Mouse (Mus musculus): ENCODE data around the gene Tmem214. TPM values are rescaled to one million over a fixed set of nuclear protein-coding genes. Genes with fewer than 3 reads are reported as not detected.

The Tmem214 gene
- polyA plus RNA-seq, 1 experiment: 60.3 TPM

GRCm38 (mm10) chr5:30922581-30923041, 54.8 kb downstream of the Tmem214 start:
- Histone ChIP-seq H3K4me1 (ENCODE audit: control insufficient read depth, insufficient read depth, insufficient read length) (peaks cover 3% of the 10 kb centered on the region; the same call in 1 of the 2 replicates), H3K36me3 (ENCODE audit: control insufficient read depth, insufficient read depth, low read length) (no peaks in the 10 kb centered on the region), H3K4me3 (ENCODE audit: extremely low read depth, insufficient read depth, insufficient read length) (no peak overlapping the region), H3K27me3 (ENCODE audit: control insufficient read depth, insufficient read depth, low read length) (no peaks in the 10 kb centered on the region), H3K27ac (ENCODE audit: insufficient read depth, low read length) (no peak overlapping the region)
- 81% methylated on average over 10 of the region's 10 CpGs for WGBS
- TF ChIP-seq CTCF (IDR thresholded peaks at IDR 0.05; ENCODE audit: extremely low read depth, insufficient read depth, insufficient read length, insufficient replicate concordance): no peak
- TF ChIP-seq POLR2A (IDR thresholded peaks at IDR 0.05; ENCODE audit: low read depth, low read length): no peak
- no peak for DNase-seq (ENCODE audit: low read depth in 1 of 2, low spot score in 2 of 2)

- peaks cover 3% of the 10 kb centered on the region; the same call in 1 of the 2 replicates for H3K4me1 ChIP-seq (ENCODE audit: control insufficient read depth, insufficient read depth, insufficient read length)
- no peaks in the 10 kb centered on the region for H3K27me3 ChIP-seq (ENCODE audit: control insufficient read depth, insufficient read depth, low read length)
- H3K4me3 ChIP-seq (ENCODE audit: extremely low read depth, insufficient read depth, insufficient read length): no peak overlapping the region
- no peak for TF ChIP-seq POLR2A (IDR thresholded peaks at IDR 0.05; ENCODE audit: low read depth, low read length)
- TF ChIP-seq CTCF (IDR thresholded peaks at IDR 0.05; ENCODE audit: extremely low read depth, insufficient read depth, insufficient read length, insufficient replicate concordance): no peak
- H3K36me3 ChIP-seq (ENCODE audit: control insufficient read depth, insufficient read depth, low read length): no peaks in the 10 kb centered on the region
- H3K27ac ChIP-seq (ENCODE audit: insufficient read depth, low read length): no peak overlapping the region
- 76% methylated on average over 6 of the region's 6 CpGs for WGBS
- DNase-seq (ENCODE audit: low read depth in 1 of 2, low spot score in 2 of 2): no peak
These were observed 55.3 kb downstream of the Tmem214 start for GRCm38 (mm10) chr5:30923119-30923518.

GRCm38 (mm10) chr5:30924614-30925013, 56.8 kb downstream of the Tmem214 start:
- 85% methylated on average over 8 of the region's 8 CpGs for WGBS
- Histone ChIP-seq H3K27ac (ENCODE audit: insufficient read depth, low read length) (no peak overlapping the region), H3K36me3 (ENCODE audit: control insufficient read depth, insufficient read depth, low read length) (no peaks in the 10 kb centered on the region)

DNA sequence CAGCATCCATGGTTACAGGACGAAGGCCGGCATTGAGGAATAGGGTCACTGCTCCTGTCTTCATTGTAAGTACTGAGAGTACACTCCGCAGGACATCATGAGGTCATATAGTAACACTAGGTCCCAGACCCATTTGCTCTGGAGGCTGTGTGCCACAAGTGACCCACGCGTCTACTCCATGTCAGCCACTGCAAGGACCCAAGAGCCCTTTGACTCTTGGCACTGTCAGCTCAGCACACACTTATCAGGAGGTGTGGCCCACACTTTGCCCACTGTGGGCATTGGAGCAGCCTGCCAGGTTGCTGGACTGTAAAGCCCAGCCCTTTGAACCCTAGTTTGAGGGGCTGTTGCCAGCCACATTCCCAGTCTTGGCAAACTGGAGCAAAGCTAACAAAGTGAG, 57.4 kb downstream of the Tmem214 start:
- no peaks in the 10 kb centered on the region for H3K36me3 ChIP-seq (ENCODE audit: control insufficient read depth, insufficient read depth, low read length)
- no peak for DNase-seq (ENCODE audit: low read depth in 1 of 2, low spot score in 2 of 2)
- TF ChIP-seq POLR2A (IDR thresholded peaks at IDR 0.05; ENCODE audit: low read depth, low read length) (no peak), CTCF (IDR thresholded peaks at IDR 0.05; ENCODE audit: extremely low read depth, insufficient read depth, insufficient read length, insufficient replicate concordance) (no peak)
- H3K27ac ChIP-seq (ENCODE audit: insufficient read depth, low read length): no peak overlapping the region
- H3K4me1 ChIP-seq (ENCODE audit: control insufficient read depth, insufficient read depth, insufficient read length): peaks cover 3% of the 10 kb centered on the region; the same call in 1 of the 2 replicates
- no peak overlapping the region for H3K4me3 ChIP-seq (ENCODE audit: extremely low read depth, insufficient read depth, insufficient read length)
- WGBS: 97% methylated on average over 5 of the region's 5 CpGs
- H3K27me3 ChIP-seq (ENCODE audit: control insufficient read depth, insufficient read depth, low read length): no peaks in the 10 kb centered on the region

More at GRCm38 (mm10) chr5:30924614-30925013, 56.8 kb downstream of the Tmem214 start:
- no peak for DNase-seq (ENCODE audit: low read depth in 1 of 2, low spot score in 2 of 2)
- Histone ChIP-seq H3K4me1 (ENCODE audit: control insufficient read depth, insufficient read depth, insufficient read length) (peaks cover 3% of the 10 kb centered on the region; the same call in 1 of the 2 replicates), H3K4me3 (ENCODE audit: extremely low read depth, insufficient read depth, insufficient read length) (no peak overlapping the region), H3K27me3 (ENCODE audit: control insufficient read depth, insufficient read depth, low read length) (no peaks in the 10 kb centered on the region)
- TF ChIP-seq CTCF (IDR thresholded peaks at IDR 0.05; ENCODE audit: extremely low read depth, insufficient read depth, insufficient read length, insufficient replicate concordance): no peak
- no peak for TF ChIP-seq POLR2A (IDR thresholded peaks at IDR 0.05; ENCODE audit: low read depth, low read length)

DNA sequence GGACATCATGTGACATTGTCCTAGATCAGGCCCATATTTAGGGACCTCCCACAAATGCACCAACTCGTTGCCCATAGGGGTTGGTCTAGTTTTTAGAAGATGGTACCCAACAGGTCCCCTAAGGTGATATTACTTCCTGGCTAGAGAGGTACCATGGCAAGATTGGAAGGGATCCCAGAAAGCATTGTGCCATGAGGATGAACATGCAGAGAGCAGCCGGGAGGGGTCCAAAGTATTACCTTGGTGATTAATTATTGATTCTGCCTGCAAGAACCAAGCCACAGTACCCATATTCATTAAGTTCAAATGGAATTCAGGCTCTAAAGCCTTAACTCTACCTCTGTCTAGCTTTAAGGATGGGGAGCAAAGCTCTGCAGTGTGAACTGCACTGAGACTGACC, 58.3 kb downstream of the Tmem214 start:
- H3K36me3 ChIP-seq (ENCODE audit: control insufficient read depth, insufficient read depth, low read length): no peaks in the 10 kb centered on the region
- H3K4me1 ChIP-seq (ENCODE audit: control insufficient read depth, insufficient read depth, insufficient read length): peaks cover 3% of the 10 kb centered on the region; the same call in 1 of the 2 replicates
- 89% methylated on average over 2 of the region's 2 CpGs for WGBS
- DNase-seq (ENCODE audit: low read depth in 1 of 2, low spot score in 2 of 2): no peak
- H3K27me3 ChIP-seq (ENCODE audit: control insufficient read depth, insufficient read depth, low read length): no peaks in the 10 kb centered on the region
- H3K27ac ChIP-seq (ENCODE audit: insufficient read depth, low read length): no peak overlapping the region
- TF ChIP-seq CTCF (IDR thresholded peaks at IDR 0.05; ENCODE audit: extremely low read depth, insufficient read depth, insufficient read length, insufficient replicate concordance): no peak
- no peak for TF ChIP-seq POLR2A (IDR thresholded peaks at IDR 0.05; ENCODE audit: low read depth, low read length)
- no peak overlapping the region for H3K4me3 ChIP-seq (ENCODE audit: extremely low read depth, insufficient read depth, insufficient read length)

DNA sequence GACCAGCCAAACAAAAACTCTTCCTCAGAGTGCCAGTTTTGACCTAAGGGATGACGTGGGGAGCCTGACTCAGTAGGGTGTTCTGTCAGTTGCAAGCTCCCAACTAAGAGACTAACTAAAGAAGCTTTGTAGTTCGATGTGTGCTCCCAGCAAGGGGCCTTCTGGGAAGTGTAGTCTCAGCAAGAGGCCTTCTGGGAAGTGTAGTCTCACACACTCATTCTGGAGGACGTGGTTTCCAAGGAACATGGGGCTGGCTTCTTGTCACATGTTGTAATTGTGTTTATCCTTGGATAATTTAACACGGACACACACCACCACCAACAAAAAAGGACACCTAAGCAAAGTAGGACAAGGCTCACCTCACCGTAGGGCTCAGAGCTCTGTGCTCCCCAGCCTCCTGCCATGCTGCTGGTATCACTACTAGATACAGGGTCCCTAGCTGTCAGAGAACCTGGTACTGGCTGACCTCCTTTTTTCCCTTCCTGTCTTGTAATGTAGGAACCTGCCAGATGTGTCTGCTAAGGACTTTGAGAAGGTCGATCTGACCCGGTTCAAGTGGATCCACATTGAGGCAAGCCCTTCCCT, 60.2 kb downstream of the Tmem214 start:
- Histone ChIP-seq H3K36me3 (ENCODE audit: control insufficient read depth, insufficient read depth, low read length) (no peaks in the 10 kb centered on the region), H3K4me1 (ENCODE audit: control insufficient read depth, insufficient read depth, insufficient read length) (no peaks in the 10 kb centered on the region), H3K4me3 (ENCODE audit: extremely low read depth, insufficient read depth, insufficient read length) (no peak overlapping the region), H3K27ac (ENCODE audit: insufficient read depth, low read length) (no peak overlapping the region), H3K27me3 (ENCODE audit: control insufficient read depth, insufficient read depth, low read length) (no peaks in the 10 kb centered on the region)
- TF ChIP-seq POLR2A (IDR thresholded peaks at IDR 0.05; ENCODE audit: low read depth, low read length) (no peak), CTCF (IDR thresholded peaks at IDR 0.05; ENCODE audit: extremely low read depth, insufficient read depth, insufficient read length, insufficient replicate concordance) (no peak)
- no peak for DNase-seq (ENCODE audit: low read depth in 1 of 2, low spot score in 2 of 2)
- 63% methylated on average over 7 of the region's 7 CpGs for WGBS

Other genes starting within 250 kb of the Tmem214 start
- gene Slc35f6, start 220.1 kb upstream of the Tmem214 start, polyA plus RNA-seq (2012; rRNA removed): 56.6 and 78.5 TPM in 2 replicates
- gene Cenpa, start 201.2 kb upstream of the Tmem214 start, polyA plus RNA-seq (2012; rRNA removed): 47.7 and 56.4 TPM in 2 replicates
- 0.06 and 0.15 TPM in 2 replicates for gene Dpysl5, start 156.4 kb upstream of the Tmem214 start, polyA plus RNA-seq (2012; rRNA removed)
- 12.2 TPM in 2 replicates for gene Mapre3, start 53.4 kb upstream of the Tmem214 start, polyA plus RNA-seq (2012; rRNA removed)
- 11.6 and 16.1 TPM in 2 replicates for gene Agbl5, start 20.7 kb downstream of the Tmem214 start, polyA plus RNA-seq (2012; rRNA removed)
- 143 and 161 TPM in 2 replicates for gene Ost4, start 39.8 kb downstream of the Tmem214 start, polyA plus RNA-seq (2012; rRNA removed)
- 83.9 and 104 TPM in 2 replicates for gene Emilin1, start 45.4 kb downstream of the Tmem214 start, polyA plus RNA-seq (2012; rRNA removed)
- 28.0 and 30.2 TPM in 2 replicates for gene Khk, start 53.4 kb downstream of the Tmem214 start, polyA plus RNA-seq (2012; rRNA removed)
- gene Cgref1, start 77.6 kb downstream of the Tmem214 start, polyA plus RNA-seq (2012; rRNA removed): 0.47 and 0.76 TPM in 2 replicates
- gene Preb, start 92.3 kb downstream of the Tmem214 start, polyA plus RNA-seq (2012; rRNA removed): 227 and 270 TPM in 2 replicates
- gene Tcf23, start 100.7 kb downstream of the Tmem214 start, polyA plus RNA-seq (2012; rRNA removed): 0.29 and 0.34 TPM in 2 replicates
- 43.9 and 53.5 TPM in 2 replicates for gene Atraid, start 180.3 kb downstream of the Tmem214 start, polyA plus RNA-seq (2012; rRNA removed)
- gene Slc5a6, start 180.9 kb downstream of the Tmem214 start, polyA plus RNA-seq (2012; rRNA removed): 16.0 and 16.3 TPM in 2 replicates
- gene Cad, start 186.8 kb downstream of the Tmem214 start, polyA plus RNA-seq (2012; rRNA removed): 44.0 and 52.5 TPM in 2 replicates
- gene Dnajc5g, start 238.3 kb downstream of the Tmem214 start, polyA plus RNA-seq (2012; rRNA removed): not detected in 2 replicates
- gene Slc30a3, start 240.2 kb downstream of the Tmem214 start, polyA plus RNA-seq (2012; rRNA removed): 0.08 and 0.09 TPM in 2 replicates
- not detected in 2 replicates for gene Trim54, start 248.7 kb downstream of the Tmem214 start, polyA plus RNA-seq (2012; rRNA removed)

All from spleen, adult 2 months (tissue).